Mouse (Mus musculus) urinary bladder, postnatal 36 days (tissue): Measurements from ENCODE around the gene 4930503E14Rik.
"Not testable (repeated sequence)": the region's sequence is repeated elsewhere in the genome, so short reads cannot be mapped to it uniquely, and the experiment has no call there.

Source experiments
- DNase-seq, 2 experiments: peaks; one replicate each; pipeline ENCODE4 v3.0.0; 2022; ENCODE audit warnings: low spot score in 2 of 2, mixed read lengths in 1 of 2

The 4930503E14Rik gene

DNA sequence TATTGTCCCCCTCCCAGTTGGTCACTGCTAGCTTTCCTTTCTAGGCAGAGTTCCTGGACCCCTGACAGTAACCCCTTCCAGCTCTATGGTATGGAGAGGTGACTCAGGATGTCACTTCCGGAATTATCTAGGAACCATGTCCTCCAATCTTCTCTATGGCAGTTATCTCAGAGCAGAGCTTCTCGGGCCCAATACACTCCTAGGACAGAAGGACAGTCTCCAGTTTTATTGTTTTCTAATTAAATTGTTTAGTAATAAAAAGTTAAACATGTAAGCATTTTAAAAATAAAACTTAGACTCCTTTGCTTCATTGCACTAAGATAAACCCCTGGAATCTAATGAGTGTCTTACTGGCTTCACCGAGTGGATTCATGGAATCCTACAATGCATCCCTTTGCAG, at the start of gene 4930503E14Rik:
Gene 4930503E14Rik, minus strand, starts transcription at position 101 of the 400 bp plus-strand sequence.
- DNase-seq: not testable (repeated sequence)

GRCm38 (mm10) chr14:44248039-44248438, 35.0 kb upstream of the 4930503E14Rik start:
- no peak for DNase-seq

- not testable (repeated sequence) for DNase-seq
These were observed 15.7 kb downstream of the 4930503E14Rik start, which contains the start of gene Gm8212 for GRCm38 (mm10) chr14:44197361-44197760. Gene Gm8212 (plus strand): TSS chr14:44197661.

DNA sequence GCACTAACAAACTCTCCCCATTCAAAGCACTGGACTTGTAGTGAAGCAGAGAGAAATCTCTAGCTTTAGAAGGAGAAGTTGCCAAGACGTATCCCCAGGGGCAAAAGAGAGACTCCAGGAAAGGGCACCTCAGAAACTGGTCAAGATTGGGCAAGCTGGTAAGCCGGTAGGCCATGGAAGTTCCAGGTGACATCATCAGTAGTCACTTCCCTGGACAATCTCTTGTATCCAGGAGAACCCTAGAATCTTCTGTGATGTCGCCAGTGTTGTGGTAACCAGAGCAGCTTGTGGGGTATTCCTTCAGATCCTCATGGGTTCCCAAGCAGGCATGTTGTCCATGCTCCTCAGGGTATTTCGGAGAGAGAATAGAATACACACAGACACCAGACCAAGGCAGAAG, 89.5 kb downstream of the 4930503E14Rik start, which contains the start of gene Gm3327:
Gene Gm3327, plus strand, starts transcription at position 301 of the 400 bp plus-strand sequence.
- DNase-seq: not testable (repeated sequence)
